Mouse (Mus musculus) liver, adult 2 months (tissue): ENCODE data around the gene Dnmt3a.

ENCODE experiments used
- CTCF ChIP-seq: fragments of 200-500 bp; IDR thresholded peaks from 2 replicates; pipeline ENCODE4 v1.5.1; 2011; ENCODE audit warnings: low read depth, low read length, control low read depth
- POLR2A ChIP-seq: fragments of 200-500 bp; IDR thresholded peaks from 2 replicates; pipeline ENCODE4 v1.6.1; 2011; ENCODE audit warnings: low read length, control low read depth; ENCODE audit not compliant: insufficient read depth; ENCODE audit errors: extremely low read depth

DNA sequence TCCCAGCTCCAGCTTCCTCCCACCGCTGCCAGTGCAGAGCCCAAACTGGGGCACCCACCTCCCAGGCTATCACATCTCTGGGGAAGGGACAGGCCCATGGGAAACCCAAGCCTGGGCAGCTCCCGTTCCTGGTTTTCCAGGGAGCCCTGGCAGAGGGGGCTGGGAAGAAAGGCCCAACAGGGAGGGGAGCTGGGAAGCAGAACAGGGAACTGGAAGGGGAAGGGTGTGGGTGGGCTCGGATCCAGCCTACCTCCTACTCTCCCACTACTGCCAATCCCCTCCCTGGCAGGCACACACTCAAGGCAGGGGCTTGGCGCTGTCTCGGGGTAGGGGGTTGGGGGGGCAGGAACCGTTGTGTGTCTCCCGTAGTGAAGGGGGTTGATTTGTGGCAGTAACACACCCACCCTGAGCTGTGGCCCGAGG lies 28.1 kb downstream of the Dnmt3a start:
- TF ChIP-seq CTCF, result no peak
- no peak for TF ChIP-seq POLR2A
